In genomic region chr12:72976718-72977117, GRCm38 (mm10) we compare ENCODE assay signal across 8 mouse cellular contexts. TPM values are rescaled to one million over a fixed set of nuclear protein-coding genes. Genes with fewer than 3 reads are reported as not detected.
DNase-seq lines count a peak whose midpoint lies in the region; ATAC-seq and TF ChIP-seq lines count a peak whose summit lies in the region.

No protein-coding gene starts in this region.

- 0 out of 2 replicates have a peak, but pooled peaks have one; percentile 42 for TF ChIP-seq CTCF in bone marrow macrophage, adult 2 months (IDR thresholded peaks at IDR 0.05; ENCODE audit: low read depth, low read length)

- H3K9me3 ChIP-seq in heart, embryonic 14.5 days (ENCODE audit: control insufficient read depth, low read length) = no peaks in the 10 kb centered on the region
- H3K9me3 ChIP-seq in liver, embryonic 12.5 days (replicated peaks) = no peaks in the 10 kb centered on the region
- H3K9me3 ChIP-seq in stomach, embryonic 15.5 days = no peaks in the 10 kb centered on the region

- H3K27ac ChIP-seq in bone marrow macrophage, adult 2 months (ENCODE audit: insufficient read depth, low read depth, low read length) = no peak overlapping the region
- H3K27ac ChIP-seq in heart, embryonic 14.5 days (replicated peaks in 1 of 2; ENCODE audit: control insufficient read depth in 1 of 2, insufficient read depth in 1 of 2, low read depth in 2 of 2, low read length in 2 of 2) = no peak overlapping the region
- H3K27ac ChIP-seq in liver, embryonic 12.5 days = no peak overlapping the region
- H3K27ac ChIP-seq in stomach, embryonic 15.5 days = no peak overlapping the region

- H3K4me3 ChIP-seq in bone marrow macrophage, adult 2 months (ENCODE audit: insufficient read depth, low read length) = no peak overlapping the region
- H3K4me3 ChIP-seq in heart, embryonic 14.5 days (ENCODE audit: control insufficient read depth in 1 of 2, insufficient read depth in 1 of 2, low read depth in 1 of 2, low read length in 2 of 2) = peak overlapping the region; percentile 31 to 40; a peak in 3 of 4 replicates
- H3K4me3 ChIP-seq in liver, embryonic 12.5 days = peak overlapping the region; percentile 34
- H3K4me3 ChIP-seq in stomach, embryonic 15.5 days (replicated peaks) = no peak overlapping the region; the same call in 1 of the 2 replicates

- ATAC-seq in heart, embryonic 14.5 days (ENCODE audit: insufficient number of reproducible peaks, insufficient read depth, low FRiP score, low read depth) = 0 out of 2 replicates have a peak, but pooled peaks have one; percentile 35
- ATAC-seq in liver, embryonic 12.5 days = peak; percentile 68
- peak; percentile 71; the same call in 1 of the 2 replicates for ATAC-seq in stomach, embryonic 15.5 days (ENCODE audit: insufficient read depth, low FRiP score, low read depth)

- peak overlapping the region; percentile 57 for H3K9ac ChIP-seq in heart, embryonic 14.5 days (ENCODE audit: low read length)
- no peak overlapping the region for H3K9ac ChIP-seq in liver, embryonic 12.5 days
- H3K9ac ChIP-seq in stomach, embryonic 15.5 days = no peak overlapping the region

- H3K4me1 ChIP-seq in bone marrow macrophage, adult 2 months (ENCODE audit: control insufficient read depth, insufficient read depth, low read length) = no peaks in the 10 kb centered on the region
- peaks cover 3 to 5% of the 10 kb centered on the region in 2 experiments; a peak in 2 of 4 replicates for H3K4me1 ChIP-seq in heart, embryonic 14.5 days (ENCODE audit: control insufficient read depth in 2 of 2, insufficient read depth in 2 of 2, low read length in 2 of 2)
- peaks cover 20% of the 10 kb centered on the region for H3K4me1 ChIP-seq in liver, embryonic 12.5 days
- H3K4me1 ChIP-seq in stomach, embryonic 15.5 days = 0 out of 2 replicates have a peak, but pooled peaks cover 4% of the 10 kb centered on the region

- 0 out of 2 replicates have a peak, but pooled peaks cover 7% of the 10 kb centered on the region for H3K27me3 ChIP-seq in heart, embryonic 14.5 days (ENCODE audit: control insufficient read depth, insufficient read depth, low read length)
- 0 out of 2 replicates have a peak, but pooled peaks cover 13% of the 10 kb centered on the region for H3K27me3 ChIP-seq in liver, embryonic 12.5 days (replicated peaks)
- no peaks in the 10 kb centered on the region for H3K27me3 ChIP-seq in stomach, embryonic 15.5 days (replicated peaks)

- DNase-seq in B cell, adult 2 months = peak; percentile 63 to 65
- peak; percentile 36 for DNase-seq in fibroblast of lung, adult 2 months (ENCODE audit: low read depth)
- DNase-seq in kidney, postnatal 10 days = peak; percentile 83
- DNase-seq in neural tube, embryonic 10.5 days (ENCODE audit: extremely low spot score, low spot score) = peak; percentile 73

- H3K36me3 ChIP-seq in heart, embryonic 14.5 days (ENCODE audit: control insufficient read depth, insufficient read depth, low read length) = no peaks in the 10 kb centered on the region
- H3K36me3 ChIP-seq in liver, embryonic 12.5 days = no peaks in the 10 kb centered on the region
- no peaks in the 10 kb centered on the region for H3K36me3 ChIP-seq in stomach, embryonic 15.5 days

- TF ChIP-seq POLR2A in bone marrow macrophage, adult 2 months (IDR thresholded peaks at IDR 0.05; ENCODE audit: borderline replicate concordance, low read depth, low read length) = no peak

- WGBS in heart, embryonic 14.5 days = under 1% methylated on average over 12 of the region's 12 CpGs
- WGBS in liver, embryonic 12.5 days (ENCODE audit: insufficient replicate concordance) = 1% methylated on average over 12 of the region's 12 CpGs
- WGBS in stomach, embryonic 15.5 days = 2% methylated on average over 12 of the region's 12 CpGs

- H3K4me2 ChIP-seq in heart, embryonic 14.5 days (ENCODE audit: low read length) = peak overlapping the region; percentile 79
- peak overlapping the region; percentile 62 for H3K4me2 ChIP-seq in liver, embryonic 12.5 days
- H3K4me2 ChIP-seq in stomach, embryonic 15.5 days = peak overlapping the region; percentile 42

RNA-seq across cellular contexts. Expression of gene 4930447C04Rik, which starts 36.1 kb away (rescaled TPM):
- not detected in 2 replicates for polyA plus RNA-seq in bone marrow macrophage, adult 2 months (2012; ENCODE audit: insufficient read depth, insufficient read length, missing spikeins)
- polyA plus RNA-seq in heart, embryonic 14.5 days (2014; fragmentation: Nextera tagmentation; extraction: Ambion mirVana) = 1.1 and 1.6 TPM in 2 replicates
- polyA plus RNA-seq in liver, embryonic 12.5 days (2016; fragmentation: Nextera tagmentation; extraction: Ambion mirVana) = 1.4 and 2.0 TPM in 2 replicates
- polyA plus RNA-seq in stomach, embryonic 15.5 days (2015; fragmentation: Nextera tagmentation; extraction: Ambion mirVana) = 1.6 and 2.6 TPM in 2 replicates

RNA-seq across cellular contexts. Expression of gene Six6, which starts 37.0 kb away (rescaled TPM):
- polyA plus RNA-seq in bone marrow macrophage, adult 2 months (2012; ENCODE audit: insufficient read depth, insufficient read length, missing spikeins) = not detected in 2 replicates
- not detected in 2 replicates for polyA plus RNA-seq in heart, embryonic 14.5 days (2014; fragmentation: Nextera tagmentation; extraction: Ambion mirVana)
- polyA plus RNA-seq in liver, embryonic 12.5 days (2016; fragmentation: Nextera tagmentation; extraction: Ambion mirVana) = not detected in 2 replicates
- not detected in 2 replicates for polyA plus RNA-seq in stomach, embryonic 15.5 days (2015; fragmentation: Nextera tagmentation; extraction: Ambion mirVana)

Comparison
In these comparisons a context has a peak if more than half of its experiments do, and no peak if none do; other contexts are left out.
1. H3K4me3 ChIP-seq: peak in heart, embryonic 14.5 days (2 of 2) and liver, embryonic 12.5 days (single experiment); none in bone marrow macrophage, adult 2 months (single experiment) and stomach, embryonic 15.5 days (single experiment).
2. Peak in every context shown above with its lines, with median percentiles within 50 percentile points of each other: DNase-seq, ATAC-seq and H3K4me2 ChIP-seq.